Mouse (Mus musculus) bone marrow macrophage, adult 2 months (primary cell): ENCODE measurements around the gene Pfdn5. TPM values are rescaled to one million over a fixed set of nuclear protein-coding genes. Genes with fewer than 3 reads are reported as not detected.

Experiments used
- H3K27ac ChIP-seq: 2 replicates; pipeline ENCODE4 v1.5.1; 2012; ENCODE audit warnings: low read depth, low read length; ENCODE audit not compliant: insufficient read depth
- H3K4me1 ChIP-seq: 2 replicates; pipeline ENCODE4 v1.6.1; 2012; ENCODE audit warnings: low read length; ENCODE audit not compliant: control insufficient read depth, insufficient read depth
- H3K4me3 ChIP-seq: 2 replicates; pipeline ENCODE4 v1.5.1; 2012; ENCODE audit warnings: mild to moderate bottlenecking, low read length, moderate library complexity; ENCODE audit not compliant: insufficient read depth
- CTCF ChIP-seq: IDR thresholded peaks from 2 replicates; pipeline ENCODE4 v1.5.1; 2012; ENCODE audit warnings: low read depth, mild to moderate bottlenecking, low read length, moderate library complexity
- POLR2A ChIP-seq: IDR thresholded peaks from 2 replicates; pipeline ENCODE4 v1.6.1; 2012; ENCODE audit warnings: mild to moderate bottlenecking, low read depth, low read length, borderline replicate concordance
- polyA plus RNA-seq: library from polyadenylated mRNA; stranded (reverse); fragments of >200 nt; gene quantifications from 2 replicates; pipeline ENCODE4 v1.2.4, GENCODE M21; 2012; ENCODE audit not compliant: missing spikeins, insufficient read depth, insufficient read length

Gene Pfdn5
- polyA plus RNA-seq, 1 experiment: 550 TPM

- no peak for TF ChIP-seq POLR2A
- TF ChIP-seq CTCF: no peak
- no peaks in the 10 kb centered on the region for H3K4me1 ChIP-seq
These were observed 40.9 kb downstream of the Pfdn5 start, which contains the start of gene Sp7 for GRCm38 (mm10) chr15:102366733-102367344. Sp7 (minus strand) TSS chr15:102367182.

GRCm38 (mm10) chr15:102369972-102370371 lies 44.1 kb downstream of the Pfdn5 start:
- TF ChIP-seq POLR2A: no peak
- H3K4me3 ChIP-seq: no peak overlapping the region
- H3K4me1 ChIP-seq: peaks cover 4% of the 10 kb centered on the region
- H3K27ac ChIP-seq: no peak overlapping the region

More at GRCm38 (mm10) chr15:102366733-102367344, 40.9 kb downstream of the Pfdn5 start, which contains the start of gene Sp7:
- H3K27ac ChIP-seq: no peak within 1 kb of the TSS
- H3K4me3 ChIP-seq: no peak within 1 kb of the TSS

GRCm38 (mm10) chr15:102370727-102371126 lies 44.8 kb downstream of the Pfdn5 start:
- no peak overlapping the region for H3K4me3 ChIP-seq
- H3K4me1 ChIP-seq: peaks cover 4% of the 10 kb centered on the region
- TF ChIP-seq POLR2A (no peak), CTCF (no peak)
- no peak overlapping the region for H3K27ac ChIP-seq

- no peak overlapping the region for H3K27ac ChIP-seq
- H3K4me3 ChIP-seq: peak overlapping the region; percentile 53
- peaks cover 4% of the 10 kb centered on the region for H3K4me1 ChIP-seq
- TF ChIP-seq CTCF (no peak), POLR2A (no peak)
These were observed 50.7 kb downstream of the Pfdn5 start for GRCm38 (mm10) chr15:102376453-102377162.

GRCm38 (mm10) chr15:102377163-102377543 lies 51.2 kb downstream of the Pfdn5 start:
- H3K4me1 ChIP-seq: peaks cover 4% of the 10 kb centered on the region
- peak overlapping the region; percentile 53 for H3K4me3 ChIP-seq
- no peak overlapping the region for H3K27ac ChIP-seq
- TF ChIP-seq CTCF (peak; percentile 74), POLR2A (no peak)

- TF ChIP-seq POLR2A: no peak
- Histone ChIP-seq H3K27ac (no peak overlapping the region), H3K4me3 (no peak overlapping the region), H3K4me1 (peaks cover 4% of the 10 kb centered on the region)
These were observed 51.9 kb downstream of the Pfdn5 start for GRCm38 (mm10) chr15:102377810-102378262.

Other genes with a start within 250 kb of the Pfdn5 start
- 1.4 and 2.1 TPM in 2 replicates for gene Tns2, start 225.7 kb upstream of the Pfdn5 start, polyA plus RNA-seq
- gene Spryd3, start 189.9 kb upstream of the Pfdn5 start, polyA plus RNA-seq: 20.8 and 21.4 TPM in 2 replicates
- gene Igfbp6, start 181.8 kb upstream of the Pfdn5 start, polyA plus RNA-seq: not detected in 2 replicates
- gene Soat2, start 175.6 kb upstream of the Pfdn5 start, polyA plus RNA-seq: 0.50 TPM in 1 of 2 replicates, not detected in the other
- gene Zfp740, start 122.9 kb upstream of the Pfdn5 start, polyA plus RNA-seq: 71.6 and 79.5 TPM in 2 replicates
- 60.4 and 60.5 TPM in 2 replicates for gene Csad, start 121.4 kb upstream of the Pfdn5 start, polyA plus RNA-seq
- 32.3 and 35.8 TPM in 2 replicates for gene Itgb7, start 94.2 kb upstream of the Pfdn5 start, polyA plus RNA-seq
- 29.8 and 30.4 TPM in 2 replicates for gene Rarg, start 68.6 kb upstream of the Pfdn5 start, polyA plus RNA-seq
- not detected in 2 replicates for gene Gm9918, start 55.6 kb upstream of the Pfdn5 start, polyA plus RNA-seq
- gene Mfsd5, start 46.7 kb upstream of the Pfdn5 start, polyA plus RNA-seq: 71.6 and 78.4 TPM in 2 replicates
- 15.6 and 17.9 TPM in 2 replicates for gene Espl1, start 29.9 kb upstream of the Pfdn5 start, polyA plus RNA-seq
- 41.5 and 46.2 TPM in 2 replicates for gene Myg1, start 5.6 kb downstream of the Pfdn5 start, polyA plus RNA-seq
- 35.7 and 39.7 TPM in 2 replicates for gene Aaas, start 24.7 kb downstream of the Pfdn5 start, polyA plus RNA-seq
- gene Sp7, start 41.1 kb downstream of the Pfdn5 start, polyA plus RNA-seq: 0.25 TPM in 1 of 2 replicates, not detected in the other
- gene Sp1, start 80.0 kb downstream of the Pfdn5 start, polyA plus RNA-seq: 43.8 and 47.0 TPM in 2 replicates
- not detected in 2 replicates for gene Amhr2, start 119.3 kb downstream of the Pfdn5 start, polyA plus RNA-seq
- gene Prr13, start 132.9 kb downstream of the Pfdn5 start, polyA plus RNA-seq: 372 and 379 TPM in 2 replicates
- 724 and 763 TPM in 2 replicates for gene Pcbp2, start 144.4 kb downstream of the Pfdn5 start, polyA plus RNA-seq
- not detected in 2 replicates for gene Gm10337, start 177.6 kb downstream of the Pfdn5 start, polyA plus RNA-seq
- gene Map3k12, start 190.9 kb downstream of the Pfdn5 start, polyA plus RNA-seq: 17.4 and 17.5 TPM in 2 replicates
- gene Tarbp2, start 192.1 kb downstream of the Pfdn5 start, polyA plus RNA-seq: 24.9 and 33.9 TPM in 2 replicates
- 7.3 and 9.1 TPM in 2 replicates for gene Npff, start 198.8 kb downstream of the Pfdn5 start, polyA plus RNA-seq